Mouse (Mus musculus): ENCODE results near the gene Zfp459. TPM values are rescaled to one million over a fixed set of nuclear protein-coding genes. Genes with fewer than 3 reads are reported as not detected.
"Not testable (repeated sequence)": the region's sequence is repeated elsewhere in the genome, so short reads cannot be mapped to it uniquely, and the experiment has no call there.

The Zfp459 gene
- polyA plus RNA-seq, 1 experiment from 2014 or later: 1.2 TPM

DNA sequence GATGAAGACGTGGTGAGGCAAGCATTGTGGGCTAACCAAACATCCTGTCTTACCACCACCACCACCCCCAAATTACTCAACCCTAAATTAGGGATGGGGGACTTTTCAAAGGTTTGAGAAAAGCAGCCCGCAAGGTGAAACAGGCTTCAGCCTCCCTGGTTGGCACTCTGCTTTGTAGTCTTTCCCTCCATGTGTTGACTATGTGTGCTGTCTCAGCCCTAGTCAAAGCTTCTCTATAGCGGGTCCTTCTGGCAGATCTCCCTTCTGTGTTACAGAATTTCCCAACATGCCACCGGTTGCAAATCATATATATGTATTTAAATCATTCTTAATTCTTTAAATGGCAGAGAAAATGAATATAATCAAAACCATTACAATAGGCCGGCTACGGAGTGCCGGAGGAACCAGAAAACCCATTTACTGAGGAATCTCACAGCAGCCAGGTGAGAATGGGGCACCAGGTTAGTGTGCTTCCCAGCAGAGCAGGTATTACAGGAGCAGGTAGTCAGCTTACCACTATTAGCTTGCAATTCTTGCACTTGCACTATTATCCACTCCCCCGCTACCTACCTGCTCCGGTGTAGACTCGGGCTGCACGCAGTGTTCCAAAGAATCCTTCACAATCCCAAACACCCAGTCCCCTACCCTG is 536 bp downstream of the Zfp459 start:
- ATAC-seq (ENCODE audit: insufficient read depth) (no peak; the same call in 1 of the 2 replicates), DNase-seq (no peak)
- no peaks in the 10 kb centered on the region for H3K9me3 ChIP-seq (ENCODE audit: low read depth, low read length)
- no peaks in the 10 kb centered on the region for H3K36me3 ChIP-seq (ENCODE audit: insufficient read depth)
- WGBS: 24% methylated on average over 11 of the region's 11 CpGs
- H3K4me3 ChIP-seq (ENCODE audit: low read depth, low read length): peak overlapping the region; percentile 50
- H3K27me3 ChIP-seq (ENCODE audit: insufficient read depth, low read length): no peaks in the 10 kb centered on the region
- no peak for TF ChIP-seq CTCF (IDR thresholded peaks at IDR 0.05; ENCODE audit: low read depth)
- no peaks in the 10 kb centered on the region for H3K4me1 ChIP-seq (ENCODE audit: insufficient read depth)
- H3K9ac ChIP-seq: peak overlapping the region; percentile 55
- H3K4me2 ChIP-seq: peak overlapping the region; percentile 78
- no peak overlapping the region for H3K27ac ChIP-seq (ENCODE audit: low read depth)

- Histone ChIP-seq H3K9ac (no peak overlapping the region), H3K9me3 (ENCODE audit: low read depth, low read length) (no peaks in the 10 kb centered on the region), H3K4me2 (no peak overlapping the region), H3K4me3 (ENCODE audit: low read depth, low read length) (no peak overlapping the region), H3K36me3 (ENCODE audit: insufficient read depth) (no peaks in the 10 kb centered on the region), H3K4me1 (ENCODE audit: insufficient read depth) (no peaks in the 10 kb centered on the region), H3K27ac (ENCODE audit: low read depth) (no peak overlapping the region), H3K27me3 (ENCODE audit: insufficient read depth, low read length) (no peaks in the 10 kb centered on the region)
- no peak for TF ChIP-seq CTCF (IDR thresholded peaks at IDR 0.05; ENCODE audit: low read depth)
- no peak for ATAC-seq (ENCODE audit: insufficient read depth)
- DNase-seq: no peak
- 88% methylated on average over 3 of the region's 3 CpGs for whole genome bisulfite sequencing
Observed at GRCm38 (mm10) chr13:67416811-67417210, 4.4 kb downstream of the Zfp459 start.

- no peak for TF ChIP-seq CTCF (IDR thresholded peaks at IDR 0.05; ENCODE audit: low read depth)
- no peaks in the 10 kb centered on the region for H3K4me1 ChIP-seq (ENCODE audit: insufficient read depth)
- DNase-seq (no peak), ATAC-seq (ENCODE audit: insufficient read depth) (no peak)
- 89% methylated on average over 6 of the region's 6 CpGs for WGBS
- H3K9me3 ChIP-seq (ENCODE audit: low read depth, low read length): no peaks in the 10 kb centered on the region
- H3K27me3 ChIP-seq (ENCODE audit: insufficient read depth, low read length): no peaks in the 10 kb centered on the region
- H3K36me3 ChIP-seq (ENCODE audit: insufficient read depth): no peaks in the 10 kb centered on the region
- H3K27ac ChIP-seq (ENCODE audit: low read depth): no peak overlapping the region
- no peak overlapping the region for H3K4me3 ChIP-seq (ENCODE audit: low read depth, low read length)
- no peak overlapping the region for H3K4me2 ChIP-seq
- no peak overlapping the region for H3K9ac ChIP-seq
Observed at GRCm38 (mm10) chr13:67415759-67416158, 5.5 kb downstream of the Zfp459 start.

GRCm38 (mm10) chr13:67413634-67414033 is 7.6 kb downstream of the Zfp459 start:
- H3K4me2 ChIP-seq; H3K27ac ChIP-seq (ENCODE audit: low read depth); H3K27me3 ChIP-seq (ENCODE audit: insufficient read depth, low read length); H3K9ac ChIP-seq; ATAC-seq (ENCODE audit: insufficient read depth); H3K9me3 ChIP-seq (ENCODE audit: low read depth, low read length); H3K4me3 ChIP-seq (ENCODE audit: low read depth, low read length); H3K4me1 ChIP-seq (ENCODE audit: insufficient read depth); DNase-seq; H3K36me3 ChIP-seq (ENCODE audit: insufficient read depth): not testable (repeated sequence)
- WGBS: 62% methylated on average over 3 of the region's 3 CpGs
- peak; percentile 30 for TF ChIP-seq CTCF (IDR thresholded peaks at IDR 0.05; ENCODE audit: low read depth)

- Histone ChIP-seq H3K4me2 (peak within 1 kb of the TSS; percentile 48), H3K4me3 (ENCODE audit: low read depth, low read length) (peak within 1 kb of the TSS; percentile 54), H3K9ac (peak within 1 kb of the TSS; percentile 63)
- H3K27ac ChIP-seq (ENCODE audit: low read depth); H3K36me3 ChIP-seq (ENCODE audit: insufficient read depth); H3K9me3 ChIP-seq (ENCODE audit: low read depth, low read length); H3K27me3 ChIP-seq (ENCODE audit: insufficient read depth, low read length); H3K4me1 ChIP-seq (ENCODE audit: insufficient read depth): not testable (repeated sequence)
- WGBS: 4% methylated on average over 14 of the region's 16 CpGs
- DNase-seq: peak; percentile 87
- peak; percentile 99 for ATAC-seq (ENCODE audit: insufficient read depth)
Observed at GRCm38 (mm10) chr13:67399183-67399903, 21.9 kb downstream of the Zfp459 start, which contains the start of gene Zfp429. TSS of gene Zfp429 (minus strand) at chr13:67399819.

GRCm38 (mm10) chr13:67376255-67376654 is 45.0 kb downstream of the Zfp459 start:
- not testable (repeated sequence) for ATAC-seq (ENCODE audit: insufficient read depth); H3K36me3 ChIP-seq (ENCODE audit: insufficient read depth); H3K27ac ChIP-seq (ENCODE audit: low read depth); H3K4me2 ChIP-seq; H3K4me1 ChIP-seq (ENCODE audit: insufficient read depth); H3K9ac ChIP-seq; H3K27me3 ChIP-seq (ENCODE audit: insufficient read depth, low read length); DNase-seq; H3K4me3 ChIP-seq (ENCODE audit: low read depth, low read length); H3K9me3 ChIP-seq (ENCODE audit: low read depth, low read length)
- WGBS: 77% methylated on average over 3 of the region's 3 CpGs

DNA sequence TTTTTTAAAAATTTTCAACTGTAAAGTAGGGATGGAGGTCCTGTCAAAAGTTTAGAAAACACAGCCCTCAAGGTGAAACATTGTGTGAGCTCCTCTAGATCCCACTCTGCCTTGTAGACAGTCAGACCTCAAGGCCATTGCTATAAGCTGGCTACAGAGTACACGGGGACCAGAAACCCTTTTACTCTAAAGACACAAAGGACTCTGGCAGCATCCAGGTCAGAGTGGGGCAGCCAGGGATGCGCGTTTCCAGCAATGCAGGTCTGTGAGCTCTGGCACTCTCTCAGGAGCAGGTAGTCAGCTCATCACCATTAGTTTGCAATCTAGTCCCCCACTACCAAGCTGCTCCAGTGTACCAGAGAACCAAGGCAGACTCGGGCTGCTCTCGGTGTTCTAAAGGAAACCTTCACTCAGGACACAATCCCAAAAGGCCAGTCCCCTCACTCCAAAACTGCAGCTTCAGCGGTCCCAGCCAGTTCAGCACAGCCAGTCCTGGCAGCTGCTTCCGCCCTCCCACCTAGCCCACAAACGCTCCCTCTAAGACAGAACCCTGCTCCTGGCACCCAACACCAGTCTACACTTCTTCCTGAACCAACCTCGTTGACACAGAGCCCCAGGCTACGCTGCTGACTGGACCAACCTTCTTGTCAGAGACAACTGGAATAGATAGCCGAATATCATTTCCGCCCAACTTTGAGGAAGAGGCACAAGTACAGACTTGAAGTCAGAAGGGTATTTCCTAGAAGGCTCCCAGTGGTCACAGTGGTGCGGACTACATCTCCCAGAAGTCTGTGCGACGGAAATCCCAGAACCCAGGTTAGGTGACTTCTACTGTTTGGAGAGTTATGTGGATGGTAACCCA is 45.9 kb downstream of the Zfp459 start, which contains the start of the genes Gm28041 and Zfp456:
TSS of gene Gm28041 (minus strand) at position 684 of the 862 bp plus-strand sequence.
TSS of gene Zfp456 (minus strand) at position 761 of the 862 bp plus-strand sequence.
- not testable (repeated sequence) for H3K9me3 ChIP-seq (ENCODE audit: low read depth, low read length); H3K36me3 ChIP-seq (ENCODE audit: insufficient read depth); H3K4me1 ChIP-seq (ENCODE audit: insufficient read depth); H3K27me3 ChIP-seq (ENCODE audit: insufficient read depth, low read length); H3K27ac ChIP-seq (ENCODE audit: low read depth)
- Histone ChIP-seq H3K4me2 (peak within 1 kb of the TSS; percentile 58), H3K4me3 (ENCODE audit: low read depth, low read length) (peak within 1 kb of the TSS; percentile 48), H3K9ac (peak within 1 kb of the TSS; percentile 43)
- WGBS: 13% methylated on average over 13 of the region's 15 CpGs
- ATAC-seq (ENCODE audit: insufficient read depth) (peak; percentile 99), DNase-seq (peak; percentile 82)

Measured in lung, embryonic 14.5 days (tissue).